Mouse (Mus musculus) c-Kit-positive CD71-positive TER-119-negative erythroid progenitor cells, embryonic 14.5 days (primary cell): ENCODE data around the gene Ralb.

Source experiments
- DNase-seq: peaks from one replicate; pipeline ENCODE4 v3.0.0-alpha.2; 2013; ENCODE audit warnings: low read depth

Gene Ralb

DNA sequence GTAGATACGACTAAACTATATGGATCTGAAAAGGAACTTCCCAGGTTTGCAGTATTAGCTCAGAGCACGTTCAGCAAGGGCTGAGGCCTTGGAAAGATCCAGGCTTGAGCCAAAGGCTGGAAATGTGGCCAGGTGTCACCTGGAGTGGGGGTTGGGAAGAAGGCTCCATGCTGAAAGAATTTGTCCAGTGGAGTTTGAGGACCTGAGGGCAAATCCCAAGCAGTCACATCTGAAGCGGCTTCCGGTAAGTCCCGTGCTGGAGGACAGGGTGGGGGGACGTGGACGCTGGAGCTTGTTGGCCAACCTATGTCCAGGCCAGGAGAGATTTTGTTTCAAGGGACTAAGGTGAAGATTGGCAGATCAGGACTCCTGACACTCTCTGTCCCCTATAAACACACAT, 19.2 kb upstream of the Ralb start:
- DNase-seq = no peak

GRCm38 (mm10) chr1:119523369-119523768, 18.8 kb upstream of the Ralb start:
- DNase-seq = no peak

DNA sequence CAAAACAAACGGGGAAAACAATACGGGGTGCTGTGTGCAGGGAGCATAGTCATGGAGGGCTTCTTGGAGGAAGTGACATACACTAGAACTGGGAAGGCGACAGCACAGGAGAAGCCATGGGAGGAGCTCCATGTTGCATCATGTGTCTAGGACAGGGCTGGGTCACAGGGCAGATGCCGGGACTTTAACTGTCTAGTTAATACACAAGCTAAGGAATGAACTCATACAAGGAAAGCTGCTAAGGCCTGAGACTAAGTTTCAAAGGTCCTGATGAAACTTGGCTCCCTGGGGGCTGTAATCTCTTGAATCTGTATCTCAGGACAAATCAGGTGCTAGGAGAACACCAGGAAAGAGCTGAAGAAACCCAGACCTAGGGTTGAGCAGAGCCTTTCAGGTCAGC, 18.1 kb upstream of the Ralb start:
- no peak for DNase-seq

- no peak for DNase-seq
These were observed 17.1 kb upstream of the Ralb start for GRCm38 (mm10) chr1:119521681-119522080.

GRCm38 (mm10) chr1:119521029-119521428, 16.4 kb upstream of the Ralb start:
- DNase-seq = no peak

- DNase-seq = no peak
These were observed 14.7 kb upstream of the Ralb start for GRCm38 (mm10) chr1:119519286-119519685.

- no peak for DNase-seq
These were observed 14.2 kb upstream of the Ralb start for GRCm38 (mm10) chr1:119518786-119519185.

DNA sequence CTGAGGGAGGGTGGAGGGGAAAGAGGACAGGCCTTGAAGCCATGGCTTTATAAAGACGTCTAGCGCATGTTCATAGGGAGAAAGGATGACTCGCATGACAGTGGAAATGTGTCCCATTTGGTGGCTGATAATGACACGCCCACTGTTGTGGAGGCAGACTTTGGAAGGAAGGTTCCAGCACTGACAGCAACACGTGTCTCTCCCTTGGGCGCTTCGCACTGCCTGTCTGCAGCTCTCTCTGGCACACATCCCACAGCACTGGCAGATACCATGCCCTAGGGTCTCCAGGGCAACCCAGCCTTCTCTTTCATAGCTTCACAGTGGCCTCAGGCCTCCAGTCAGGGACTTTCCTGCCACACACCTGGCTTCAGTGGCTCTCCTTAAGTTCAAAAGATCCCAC, 13.5 kb upstream of the Ralb start:
- DNase-seq = no peak

DNA sequence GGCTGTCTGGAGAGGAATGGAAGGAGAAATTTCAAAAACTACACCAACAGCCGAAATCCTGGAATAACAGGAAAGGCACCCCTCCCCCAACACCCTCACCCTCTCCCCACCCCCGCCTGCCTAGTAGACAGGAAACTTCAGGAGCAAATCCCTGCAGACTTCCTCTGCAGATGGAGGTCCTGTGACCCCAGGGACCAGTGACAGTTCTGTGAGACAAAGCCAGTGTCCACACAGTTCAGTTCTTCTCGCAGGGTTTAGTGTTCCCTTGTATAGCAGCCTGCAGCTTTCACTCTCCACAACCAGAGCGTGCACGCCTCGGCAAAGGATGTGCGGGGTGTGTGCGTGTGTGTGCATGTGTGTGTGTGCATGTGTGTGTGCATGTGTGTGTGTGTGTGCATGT, 6.3 kb upstream of the Ralb start:
- no peak for DNase-seq

DNA sequence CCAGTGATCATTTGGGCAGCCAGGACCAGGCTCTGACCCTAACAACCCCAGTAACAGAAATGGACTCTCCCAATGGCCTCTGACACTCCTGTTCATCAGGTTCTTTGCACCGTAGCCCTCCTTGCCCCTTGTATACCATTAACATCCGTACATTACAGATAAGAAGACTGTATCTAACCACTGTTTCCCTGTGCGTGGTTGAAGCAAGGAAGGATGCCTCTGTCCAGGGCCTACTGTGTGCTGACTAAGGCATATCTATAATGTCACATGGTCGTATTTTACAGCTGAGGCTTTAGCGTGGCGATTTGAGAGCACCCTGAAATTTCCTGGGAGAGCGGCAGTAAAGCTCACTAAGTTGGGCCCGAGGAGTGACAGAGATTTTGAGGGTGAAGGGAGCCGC, 5.8 kb upstream of the Ralb start:
- DNase-seq = no peak

GRCm38 (mm10) chr1:119509474-119509873, 4.9 kb upstream of the Ralb start:
- no peak for DNase-seq

DNA sequence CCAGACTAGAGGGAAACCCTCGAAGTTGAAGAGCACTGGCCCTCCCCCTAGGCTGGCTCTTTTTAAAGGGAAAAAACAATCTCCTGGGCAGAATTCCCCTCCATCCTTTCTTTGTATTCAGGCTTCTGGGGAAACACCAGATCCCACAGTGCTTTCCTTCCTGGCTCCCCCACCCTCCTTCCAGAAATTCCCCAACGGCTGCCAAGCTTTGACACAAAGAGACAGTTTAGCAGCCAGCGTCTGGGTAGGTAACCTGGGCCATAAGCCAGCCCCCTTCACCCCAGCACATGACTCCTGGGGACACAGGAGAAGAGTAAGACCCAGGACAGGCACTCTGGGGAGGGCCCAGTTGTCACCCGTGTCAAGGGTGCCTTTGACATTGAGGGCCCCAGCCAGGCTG, 4.0 kb upstream of the Ralb start:
- DNase-seq = no peak

GRCm38 (mm10) chr1:119505951-119506350, 1.4 kb upstream of the Ralb start:
- no peak for DNase-seq

DNA sequence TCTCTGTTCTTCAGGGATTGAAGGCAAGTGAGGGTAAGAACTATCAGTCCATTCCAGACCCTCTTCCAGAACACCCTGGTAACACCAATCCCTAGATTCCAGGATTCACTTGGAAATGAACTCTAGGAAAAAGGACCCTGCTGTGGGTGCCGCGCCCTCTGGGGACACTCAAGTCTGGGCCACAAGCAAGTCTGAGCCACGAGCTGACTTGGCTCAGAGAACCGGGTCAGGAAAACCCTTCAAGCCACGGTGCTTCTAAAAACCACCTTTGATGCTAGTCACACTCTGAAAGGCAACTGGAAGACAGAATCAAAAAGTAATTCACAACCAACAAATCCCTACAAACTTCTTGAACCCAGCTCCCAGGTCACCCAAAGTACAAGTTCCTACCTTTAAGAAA, 786 bp downstream of the Ralb start:
- no peak for DNase-seq

GRCm38 (mm10) chr1:119503181-119503580, 1.4 kb downstream of the Ralb start:
- DNase-seq = no peak

- DNase-seq = no peak
These were observed 1.9 kb downstream of the Ralb start for GRCm38 (mm10) chr1:119502729-119503128.

GRCm38 (mm10) chr1:119501881-119502280, 2.7 kb downstream of the Ralb start:
- no peak for DNase-seq

DNA sequence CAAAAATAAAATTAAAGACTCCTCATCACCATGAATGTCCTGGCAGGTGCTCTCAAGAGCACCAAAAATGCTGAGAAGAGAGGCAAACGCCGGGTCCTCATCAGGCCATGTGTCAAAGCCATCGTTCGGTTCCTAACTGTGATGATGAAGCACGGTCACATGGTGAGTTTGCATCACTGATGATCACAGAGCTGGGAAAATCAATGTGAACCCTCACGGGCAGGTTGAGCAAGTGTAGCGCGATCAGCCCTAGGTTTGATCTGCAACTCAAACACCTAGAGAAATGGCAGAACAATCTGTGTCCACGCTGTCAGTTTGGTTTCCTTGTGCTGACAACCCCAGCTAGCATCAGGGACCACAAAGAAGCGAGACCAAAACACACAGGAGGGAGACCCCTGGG, 5.1 kb downstream of the Ralb start:
- DNase-seq = no peak

DNA sequence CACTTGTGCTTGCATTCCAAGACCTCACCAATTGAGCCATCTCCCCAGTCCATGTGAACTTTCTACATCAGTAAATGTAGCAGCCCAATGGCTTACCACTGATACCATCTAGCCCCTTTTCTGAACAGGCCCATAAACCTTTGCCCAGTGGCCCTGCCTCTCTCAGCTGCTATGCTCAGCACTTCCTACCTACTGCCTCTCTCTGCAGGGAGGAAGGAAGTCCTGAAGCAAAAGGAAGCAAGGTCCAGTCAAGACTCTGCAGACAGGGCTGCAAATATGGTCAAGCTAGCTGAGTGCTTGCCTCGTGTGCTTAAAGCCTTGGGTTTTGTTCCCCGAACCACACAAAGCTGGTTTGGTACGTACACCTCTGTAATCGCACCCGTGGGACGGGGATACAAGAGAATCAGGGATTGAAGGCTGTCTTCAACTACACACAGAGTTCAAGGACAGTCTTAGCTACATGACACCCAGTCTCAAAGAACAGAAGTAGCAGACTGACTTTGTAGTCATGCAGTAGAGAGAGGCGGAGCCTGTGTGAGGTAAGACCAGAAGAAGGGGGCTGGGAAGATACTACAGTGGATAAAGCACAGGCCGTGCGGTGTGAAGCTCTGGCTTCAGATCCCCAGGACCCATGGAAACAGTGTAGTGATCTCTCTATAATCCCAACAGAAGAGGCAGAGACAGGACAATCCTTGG, 5.9 kb downstream of the Ralb start:
- DNase-seq = no peak

DNA sequence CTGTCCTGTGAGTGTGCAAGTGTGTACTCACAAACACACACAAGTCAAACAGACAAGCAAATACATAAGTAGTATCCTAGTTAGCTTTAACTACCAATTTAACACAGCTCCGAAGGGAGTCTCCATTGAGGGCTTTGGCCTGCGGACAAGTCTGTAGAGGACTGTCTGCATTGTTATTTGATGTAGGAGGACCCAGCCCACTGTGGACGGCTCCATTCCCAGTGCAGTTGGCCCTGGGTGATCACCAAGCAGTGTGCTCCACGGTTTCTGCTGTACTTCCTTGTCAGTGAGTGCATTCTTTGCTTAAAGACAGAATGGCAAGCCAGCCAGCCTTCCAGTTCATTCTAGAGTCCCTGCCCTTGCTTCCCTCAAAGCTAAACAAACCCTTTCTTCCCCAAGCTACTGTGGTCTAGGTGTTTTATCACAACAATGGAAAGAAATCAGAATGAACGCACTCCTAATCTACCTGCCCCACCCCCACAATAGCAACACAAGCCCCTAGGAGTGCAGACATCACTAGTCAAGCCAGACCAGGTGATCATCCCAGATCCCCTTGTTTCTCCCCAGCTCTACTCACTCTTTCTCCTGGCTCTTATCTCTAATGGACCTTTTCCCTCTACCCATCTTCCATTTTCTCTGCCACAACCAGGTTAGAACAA, 7.1 kb downstream of the Ralb start:
- no peak for DNase-seq

DNA sequence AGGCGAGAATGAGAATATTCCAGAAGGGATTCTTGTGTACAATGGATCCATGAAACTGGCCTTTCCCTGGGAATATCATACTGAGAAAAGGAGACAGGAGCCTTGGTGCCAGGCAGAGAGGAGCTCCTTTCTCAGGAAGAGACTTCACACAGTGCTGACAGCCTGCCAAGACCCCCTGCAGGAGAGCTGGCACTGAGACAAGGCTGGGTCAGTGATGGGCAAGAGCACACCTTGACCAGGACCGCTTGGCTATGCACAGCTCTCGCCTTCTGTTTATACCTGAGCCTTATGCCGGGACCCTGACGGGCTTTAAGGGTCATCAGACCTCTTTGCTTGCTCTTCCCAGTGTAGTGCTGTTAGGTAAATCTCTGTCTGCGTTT, 9.2 kb downstream of the Ralb start:
- DNase-seq = no peak

- no peak for DNase-seq
These were observed 9.7 kb downstream of the Ralb start for GRCm38 (mm10) chr1:119494712-119495395.

DNA sequence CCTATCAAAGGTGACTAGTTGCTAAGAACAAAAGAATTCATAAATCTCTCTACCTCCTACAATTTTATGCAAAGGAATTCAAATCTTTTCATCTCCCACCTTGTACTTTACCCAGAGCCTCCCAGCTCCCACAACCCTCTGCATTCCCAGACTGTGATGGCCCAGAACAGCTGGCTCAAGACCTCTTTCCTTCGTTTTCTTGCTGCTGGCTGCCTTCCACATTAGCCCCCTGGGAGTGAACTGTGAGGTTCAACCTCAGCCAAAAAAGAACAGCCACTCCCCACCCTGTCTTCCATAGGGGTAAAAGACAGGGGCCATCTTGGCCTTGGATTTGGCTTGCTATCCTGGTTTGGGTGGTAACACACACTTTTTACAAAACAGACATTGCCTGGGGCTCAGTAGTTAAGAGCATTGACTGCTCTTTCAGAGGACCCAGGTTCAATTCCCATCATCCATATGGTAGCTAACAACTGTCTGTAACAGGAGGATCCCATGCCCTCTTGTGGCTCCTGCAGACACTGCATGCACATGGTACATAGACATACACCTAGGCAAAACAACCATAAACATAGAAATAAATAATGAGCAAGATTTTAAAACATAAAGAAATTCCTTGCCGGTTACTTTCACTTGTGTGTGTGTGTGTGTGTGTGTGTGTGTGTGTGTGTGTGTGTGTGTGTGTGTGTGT, 10.4 kb downstream of the Ralb start:
- no peak for DNase-seq
